Mouse (Mus musculus) liver, embryonic 15.5 days (tissue): Measurements from ENCODE around the gene 4933411K16Rik. TPM values are rescaled to one million over a fixed set of nuclear protein-coding genes. Genes with fewer than 3 reads are reported as not detected.
A peak's percentile ranks its signal among the peaks of the same experiment; 100 is the strongest.

Experiments used
- ATAC-seq: fragments of 200-750 bp; cut with Nextera tagmentation; 2 replicates; pipeline ENCODE4 v1.8.0; 2017; ENCODE audit warnings: moderate number of reproducible peaks, mild to moderate bottlenecking, moderate library complexity; ENCODE audit not compliant: insufficient read depth
- H3K27ac ChIP-seq: fragments of 300-500 bp; sonication (generic); replicated peaks from 2 replicates; pipeline ENCODE4 v1.5.1; 2015; ENCODE audit warnings: mild to moderate bottlenecking, inconsistent platforms
- H3K27me3 ChIP-seq: fragments of 300-500 bp; sonication (generic); 2 replicates; pipeline ENCODE4 v1.6.1; 2015; ENCODE audit warnings: mild to moderate bottlenecking, inconsistent platforms
- H3K36me3 ChIP-seq: fragments of 300-500 bp; sonication (generic); replicated peaks from 2 replicates; pipeline ENCODE4 v1.6.1; 2015; ENCODE audit warnings: moderate library complexity, mild to moderate bottlenecking, inconsistent platforms
- H3K4me1 ChIP-seq: fragments of 300-500 bp; sonication (generic); replicated peaks from 2 replicates; pipeline ENCODE4 v1.6.1; 2015; ENCODE audit warnings: inconsistent platforms
- H3K4me2 ChIP-seq: fragments of 300-500 bp; sonication (generic); 2 replicates; pipeline ENCODE4 v1.6.1; 2015; ENCODE audit warnings: moderate library complexity, mild to moderate bottlenecking, inconsistent platforms
- H3K4me3 ChIP-seq: fragments of 300-500 bp; sonication (generic); replicated peaks from 2 replicates; pipeline ENCODE4 v1.5.1; 2015; ENCODE audit warnings: mild to moderate bottlenecking, inconsistent platforms
- H3K9ac ChIP-seq: fragments of 300-500 bp; sonication (generic); 2 replicates; pipeline ENCODE4 v1.6.1; 2015; ENCODE audit warnings: moderate library complexity, mild to moderate bottlenecking, inconsistent platforms
- H3K9me3 ChIP-seq: fragments of 300-500 bp; sonication (generic); replicated peaks from 2 replicates; pipeline ENCODE4 v1.6.1; 2016; ENCODE audit warnings: inconsistent platforms
- WGBS: fragments of 180-500 bp; shearing (Covaris S2); methylation state at CpG from one replicate; pipeline ENCODE4 v1.1.7; 2015; ENCODE audit warnings: mixed read lengths; ENCODE audit not compliant: insufficient replicate concordance; 5-methylcytosine and 5-hydroxymethylcytosine counted together
- polyA plus RNA-seq: library from polyadenylated mRNA; unstranded; fragments of >200 nt; fragmentation: Nextera tagmentation; extraction: Ambion mirVana; gene quantifications from 2 replicates; pipeline ENCODE4 v1.2.1, GENCODE M21; 2015

4933411K16Rik gene
- polyA plus RNA-seq, 1 experiment from 2014 or later, result 0.26 TPM

- Histone ChIP-seq H3K9ac (no peak overlapping the region), H3K4me2 (no peak overlapping the region), H3K27me3 (no peaks in the 10 kb centered on the region), H3K27ac (0 out of 2 replicates have a peak overlapping the region, but pooled peaks have one; percentile 2), H3K9me3 (no peaks in the 10 kb centered on the region), H3K36me3 (no peaks in the 10 kb centered on the region), H3K4me3 (no peak overlapping the region), H3K4me1 (peaks cover 17% of the 10 kb centered on the region)
- WGBS, result 39% methylated on average over 8 of the region's 8 CpGs
- ATAC-seq, result no peak
Observed at GRCm38 (mm10) chr19:42017399-42018247, 34.4 kb upstream of the 4933411K16Rik start.

- Histone ChIP-seq H3K4me1 (peaks cover 17% of the 10 kb centered on the region), H3K27ac (no peak overlapping the region), H3K9me3 (no peaks in the 10 kb centered on the region), H3K4me2 (no peak overlapping the region), H3K27me3 (no peaks in the 10 kb centered on the region), H3K9ac (no peak overlapping the region), H3K4me3 (no peak overlapping the region), H3K36me3 (no peaks in the 10 kb centered on the region)
- ATAC-seq, result no peak
- WGBS, result 28% methylated on average over 4 of the region's 4 CpGs
Observed at GRCm38 (mm10) chr19:42019011-42019522, 33.0 kb upstream of the 4933411K16Rik start.

- Histone ChIP-seq H3K4me2 (no peak overlapping the region), H3K9me3 (no peaks in the 10 kb centered on the region), H3K9ac (no peak overlapping the region), H3K36me3 (no peaks in the 10 kb centered on the region), H3K4me3 (no peak overlapping the region), H3K27me3 (no peaks in the 10 kb centered on the region), H3K27ac (no peak overlapping the region), H3K4me1 (peaks cover 21% of the 10 kb centered on the region)
- ATAC-seq, result no peak
- WGBS, result 70% methylated on average over 10 of the region's 10 CpGs
Observed at GRCm38 (mm10) chr19:42021681-42022541, 30.1 kb upstream of the 4933411K16Rik start.

GRCm38 (mm10) chr19:42022542-42022848 lies 29.6 kb upstream of the 4933411K16Rik start:
- H3K4me3 ChIP-seq, result no peak overlapping the region
- no peak overlapping the region for H3K27ac ChIP-seq
- H3K4me2 ChIP-seq, result no peak overlapping the region
- no peak for ATAC-seq
- no peak overlapping the region for H3K9ac ChIP-seq
- H3K36me3 ChIP-seq, result no peaks in the 10 kb centered on the region
- no peaks in the 10 kb centered on the region for H3K9me3 ChIP-seq
- no peaks in the 10 kb centered on the region for H3K27me3 ChIP-seq
- H3K4me1 ChIP-seq, result peaks cover 16% of the 10 kb centered on the region
- 50% methylated on average over 2 of the region's 2 CpGs for WGBS

GRCm38 (mm10) chr19:42026158-42026557 lies 25.9 kb upstream of the 4933411K16Rik start:
- H3K4me3 ChIP-seq, result no peak overlapping the region
- no peaks in the 10 kb centered on the region for H3K27me3 ChIP-seq
- H3K4me2 ChIP-seq, result no peak overlapping the region
- H3K9ac ChIP-seq, result no peak overlapping the region
- H3K36me3 ChIP-seq, result no peaks in the 10 kb centered on the region
- 3% methylated on average over 5 of the region's 5 CpGs for WGBS
- ATAC-seq, result no peak
- no peak overlapping the region for H3K27ac ChIP-seq
- H3K4me1 ChIP-seq, result peaks cover 4% of the 10 kb centered on the region; the same call in 1 of the 2 replicates
- H3K9me3 ChIP-seq, result no peaks in the 10 kb centered on the region

- Histone ChIP-seq H3K36me3 (no peaks in the 10 kb centered on the region), H3K4me3 (no peak overlapping the region), H3K9ac (no peak overlapping the region), H3K27me3 (no peaks in the 10 kb centered on the region), H3K4me1 (0 out of 2 replicates have a peak, but pooled peaks cover 9% of the 10 kb centered on the region), H3K27ac (no peak overlapping the region), H3K9me3 (no peaks in the 10 kb centered on the region), H3K4me2 (no peak overlapping the region)
- no peak for ATAC-seq
- WGBS, result 67% methylated on average over 5 of the region's 5 CpGs
Observed at GRCm38 (mm10) chr19:42031112-42031511, 20.9 kb upstream of the 4933411K16Rik start.

GRCm38 (mm10) chr19:42033611-42034010 lies 18.4 kb upstream of the 4933411K16Rik start:
- H3K4me2 ChIP-seq, result no peak overlapping the region
- no peaks in the 10 kb centered on the region for H3K9me3 ChIP-seq
- H3K9ac ChIP-seq, result no peak overlapping the region
- 0 out of 2 replicates have a peak, but pooled peaks cover 5% of the 10 kb centered on the region for H3K4me1 ChIP-seq
- ATAC-seq, result no peak
- H3K36me3 ChIP-seq, result no peaks in the 10 kb centered on the region
- no peak overlapping the region for H3K4me3 ChIP-seq
- no peak overlapping the region for H3K27ac ChIP-seq
- 77% methylated on average over 14 of the region's 14 CpGs for WGBS
- H3K27me3 ChIP-seq, result no peaks in the 10 kb centered on the region

- Histone ChIP-seq H3K9ac (no peak overlapping the region), H3K4me1 (0 out of 2 replicates have a peak, but pooled peaks cover 5% of the 10 kb centered on the region), H3K27ac (no peak overlapping the region), H3K4me2 (no peak overlapping the region), H3K4me3 (no peak overlapping the region), H3K9me3 (no peaks in the 10 kb centered on the region), H3K36me3 (no peaks in the 10 kb centered on the region), H3K27me3 (0 out of 2 replicates have a peak, but pooled peaks cover 2% of the 10 kb centered on the region)
- 41% methylated on average over 9 of the region's 9 CpGs for WGBS
- ATAC-seq, result no peak
Observed at GRCm38 (mm10) chr19:42034146-42034775, 17.8 kb upstream of the 4933411K16Rik start.

GRCm38 (mm10) chr19:42034881-42035455 lies 17.1 kb upstream of the 4933411K16Rik start:
- 0 out of 2 replicates have a peak, but pooled peaks cover 5% of the 10 kb centered on the region for H3K4me1 ChIP-seq
- no peaks in the 10 kb centered on the region for H3K36me3 ChIP-seq
- no peak for ATAC-seq
- H3K4me3 ChIP-seq, result no peak overlapping the region
- 59% methylated on average over 11 of the region's 11 CpGs for WGBS
- peaks cover 9% of the 10 kb centered on the region for H3K27me3 ChIP-seq
- no peak overlapping the region for H3K9ac ChIP-seq
- no peak overlapping the region for H3K4me2 ChIP-seq
- no peak overlapping the region for H3K27ac ChIP-seq
- H3K9me3 ChIP-seq, result no peaks in the 10 kb centered on the region

- Histone ChIP-seq H3K4me1 (0 out of 2 replicates have a peak, but pooled peaks cover 5% of the 10 kb centered on the region), H3K9me3 (no peaks in the 10 kb centered on the region), H3K4me3 (no peak within 1 kb of the TSS), H3K4me2 (no peak within 1 kb of the TSS), H3K27ac (no peak within 1 kb of the TSS), H3K36me3 (no peaks in the 10 kb centered on the region), H3K27me3 (peaks cover 16% of the 10 kb centered on the region), H3K9ac (no peak within 1 kb of the TSS)
- ATAC-seq, result peak; percentile 44
- 59% methylated on average over 19 of the region's 19 CpGs for WGBS
Observed at GRCm38 (mm10) chr19:42035456-42036248, 16.4 kb upstream of the 4933411K16Rik start, which contains the start of gene Ankrd2. TSS of gene Ankrd2 (plus strand) at chr19:42036000.
